Mouse (Mus musculus) G1E-ER4 (cell line): Measurements from ENCODE around the gene Eva1a. TPM values are rescaled to one million over a fixed set of nuclear protein-coding genes. Genes with fewer than 3 reads are reported as not detected.

Experiments
- GATA1 ChIP-seq: IDR thresholded peaks from one replicate; pipeline ENCODE4 v1.8.0; 2012; ENCODE audit warnings: low read length, inconsistent platforms
- polyA plus RNA-seq: library from polyadenylated mRNA; stranded (reverse); fragments of >175 nt; gene quantifications from 2 replicates; pipeline ENCODE4 v1.2.3, GENCODE M21; 2012

Eva1a gene
- polyA plus RNA-seq, 1 experiment = not detected

DNA sequence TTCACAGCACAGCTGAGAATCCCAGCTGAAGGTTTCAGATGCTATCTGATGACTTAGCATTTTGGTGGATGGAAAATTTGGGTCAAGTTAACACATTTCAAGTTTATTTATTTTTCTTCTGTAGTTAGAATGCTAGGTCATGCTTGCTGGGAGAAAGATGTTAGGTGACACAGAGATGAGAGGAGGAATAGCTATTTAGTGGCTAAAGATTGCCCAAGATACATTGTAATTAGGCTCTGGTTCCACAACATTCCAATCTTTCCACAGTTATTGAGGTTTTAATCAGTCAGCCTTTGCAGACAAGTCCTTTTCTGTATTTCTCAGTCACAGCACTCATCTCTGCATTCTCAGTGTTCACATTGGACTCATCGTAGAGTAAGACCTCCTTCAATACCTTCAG, 56.9 kb downstream of the Eva1a start:
- TF ChIP-seq GATA1 = no peak

DNA sequence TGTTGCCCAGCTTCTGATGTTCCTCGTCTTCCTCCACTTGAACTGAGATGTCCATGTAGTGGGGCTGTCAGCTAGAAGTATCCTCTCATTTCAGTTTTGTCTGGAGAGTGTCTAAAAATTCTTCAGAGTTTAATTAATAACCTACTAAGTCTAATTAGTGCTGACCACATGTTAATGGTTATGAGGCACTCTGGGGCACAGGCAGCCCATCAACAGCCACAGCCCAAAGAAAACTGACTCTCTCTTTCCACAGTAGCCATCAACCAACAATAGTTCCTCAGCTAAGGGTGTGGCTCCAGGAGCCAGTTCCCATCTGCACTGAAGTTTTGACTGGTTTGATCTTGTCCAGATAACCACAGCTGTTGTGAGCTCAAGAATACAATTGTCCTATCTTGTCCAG, 57.6 kb downstream of the Eva1a start:
- TF ChIP-seq GATA1 = no peak

DNA sequence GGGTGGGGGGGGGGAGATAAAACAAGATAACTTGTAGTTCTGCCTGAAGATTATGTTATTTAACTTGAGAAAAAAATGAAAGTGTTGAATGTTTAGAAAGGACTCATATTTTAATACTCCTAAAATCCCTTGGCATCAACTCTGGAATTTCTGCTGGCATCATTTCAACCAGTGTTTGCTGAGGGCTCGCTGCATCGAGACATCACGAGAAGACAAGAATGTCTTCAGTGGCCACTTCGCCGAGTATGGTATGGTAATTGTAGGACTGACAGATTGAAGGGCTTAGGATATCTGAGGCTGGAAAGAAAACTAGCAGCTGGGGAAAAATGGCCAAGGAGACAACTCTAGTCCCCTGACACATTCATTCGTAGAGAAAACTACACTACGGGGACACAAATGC, 69.6 kb downstream of the Eva1a start:
- TF ChIP-seq GATA1 = no peak

DNA sequence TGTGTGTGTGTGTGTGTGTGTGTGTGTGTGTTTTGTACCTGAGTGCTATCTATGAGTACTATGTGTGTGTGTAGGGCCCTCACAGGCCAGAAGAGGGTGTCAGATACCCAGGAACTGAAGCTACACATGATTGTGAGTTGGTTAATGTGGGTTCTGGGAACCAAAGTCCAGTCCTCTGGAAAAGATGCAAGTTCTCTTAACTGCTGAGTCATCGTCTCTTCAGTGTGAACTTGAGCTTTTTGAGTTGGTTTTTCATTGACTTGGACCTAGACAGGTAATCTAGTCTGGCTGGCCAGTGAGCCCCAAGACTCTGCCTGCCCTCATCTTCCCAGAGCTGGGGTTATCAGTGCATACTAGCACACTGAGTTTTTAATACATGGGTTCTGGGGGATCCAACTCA, 70.3 kb downstream of the Eva1a start:
- no peak for TF ChIP-seq GATA1

DNA sequence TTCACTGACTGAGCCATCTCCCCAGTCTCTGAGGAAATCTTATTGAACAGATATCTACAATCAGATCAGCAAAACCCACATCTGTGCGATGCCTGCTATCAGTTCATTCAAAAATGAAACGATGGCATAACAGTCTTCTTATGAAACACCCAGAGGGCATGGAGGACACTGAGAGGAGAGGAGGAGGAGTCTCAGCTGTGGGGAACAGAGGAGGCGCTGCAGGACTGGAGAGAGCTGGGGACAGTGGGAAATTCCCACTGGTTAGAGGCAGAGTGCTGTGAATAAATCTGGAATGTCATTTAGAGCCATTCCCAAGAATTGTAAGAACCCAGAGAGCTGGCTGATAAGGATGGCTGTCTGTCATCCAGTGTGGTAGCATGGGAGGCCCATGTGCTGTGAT, 70.7 kb downstream of the Eva1a start:
- TF ChIP-seq GATA1 = no peak

DNA sequence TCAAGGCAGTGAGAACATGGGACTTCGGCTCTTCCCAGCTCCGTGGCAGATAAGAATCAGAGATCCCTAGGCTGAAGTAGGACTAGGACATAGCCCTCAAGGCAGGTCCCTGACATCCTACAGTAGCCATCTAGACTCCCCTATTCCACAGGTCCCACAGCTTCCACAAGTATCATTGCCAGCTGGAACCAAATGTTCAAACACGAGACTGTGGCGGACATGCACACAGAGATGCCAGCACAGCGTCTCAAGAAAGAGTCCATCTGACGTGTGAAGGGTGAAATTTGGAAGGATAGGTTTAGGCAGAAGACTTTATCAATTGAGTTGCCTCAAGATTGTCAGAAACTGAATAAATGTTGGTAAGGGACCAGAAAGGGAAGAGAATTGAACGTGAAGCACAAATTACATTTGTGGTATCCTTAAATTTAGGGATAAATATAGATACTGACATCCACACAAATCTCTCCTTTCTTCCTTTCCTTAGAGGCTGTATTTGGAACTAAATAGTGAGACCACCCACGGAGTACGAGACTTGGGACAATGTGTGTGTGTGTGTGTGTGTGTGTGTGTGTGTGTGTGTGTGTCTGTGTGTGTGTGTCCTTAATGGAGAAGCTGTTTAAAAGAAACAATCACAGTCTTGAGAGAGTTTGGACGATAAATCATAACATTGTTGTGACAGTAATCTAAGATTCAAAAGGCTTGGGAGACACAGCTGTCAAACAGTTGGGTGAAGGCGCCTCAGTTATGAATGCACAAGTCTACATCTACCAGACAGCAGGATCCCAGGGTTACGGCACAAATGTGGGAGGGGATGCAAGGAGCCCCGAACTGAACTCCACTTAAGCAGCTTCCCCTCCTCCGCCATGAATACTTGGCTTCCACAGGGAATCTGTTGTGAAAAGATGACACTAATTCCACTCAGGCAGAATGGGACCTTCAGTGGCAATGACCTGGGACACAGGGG, 71.6 kb downstream of the Eva1a start:
- no peak for TF ChIP-seq GATA1

DNA sequence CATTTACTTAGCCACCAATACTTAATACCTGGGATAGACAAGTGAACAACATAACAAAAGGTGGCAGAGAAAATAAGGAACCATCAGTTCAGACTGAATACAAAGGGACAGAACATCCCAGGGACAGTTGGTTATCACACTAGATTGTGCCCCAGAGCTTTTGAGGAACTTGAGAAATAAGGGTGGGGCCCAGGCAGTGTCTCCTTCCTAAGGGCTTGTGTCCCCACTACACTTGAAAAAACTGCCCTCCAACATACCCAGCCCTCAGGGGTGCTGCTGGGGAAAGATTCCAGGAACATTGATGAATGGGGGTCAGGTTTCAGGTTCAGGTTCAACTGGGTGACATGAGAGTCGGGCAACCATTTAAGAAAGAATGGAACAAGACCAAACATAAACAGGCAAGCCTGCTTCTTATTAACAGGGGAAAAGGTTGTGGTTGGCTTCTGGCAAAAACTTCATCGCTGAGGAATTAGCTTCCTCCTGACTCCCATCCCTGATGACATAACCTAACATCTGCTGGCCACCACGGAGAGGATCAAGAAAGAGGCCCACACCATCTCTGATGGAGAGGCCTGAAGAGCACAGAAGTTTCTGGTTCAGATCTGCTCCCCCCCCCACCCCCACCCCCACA, 74.6 kb downstream of the Eva1a start:
- no peak for TF ChIP-seq GATA1

DNA sequence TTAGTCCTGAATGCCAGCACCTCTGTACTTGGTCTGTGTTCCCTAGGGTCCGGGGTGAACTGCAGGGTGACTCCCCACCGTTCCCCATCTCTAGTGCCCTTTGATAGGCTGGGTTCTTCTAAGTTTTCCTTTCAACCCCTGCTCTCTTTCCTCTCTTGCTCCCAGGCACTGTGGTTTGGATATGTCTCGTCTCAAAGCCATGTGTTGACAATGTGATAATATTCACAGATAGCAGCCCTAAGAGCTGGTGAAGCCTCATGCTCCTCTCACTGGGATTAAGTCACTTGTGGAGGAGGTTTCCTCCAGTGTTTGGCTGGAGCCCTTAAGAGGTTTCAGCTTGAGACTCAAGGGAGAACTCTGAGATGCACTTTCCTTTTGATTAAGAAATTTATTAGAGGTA, 75.3 kb downstream of the Eva1a start:
- no peak for TF ChIP-seq GATA1

DNA sequence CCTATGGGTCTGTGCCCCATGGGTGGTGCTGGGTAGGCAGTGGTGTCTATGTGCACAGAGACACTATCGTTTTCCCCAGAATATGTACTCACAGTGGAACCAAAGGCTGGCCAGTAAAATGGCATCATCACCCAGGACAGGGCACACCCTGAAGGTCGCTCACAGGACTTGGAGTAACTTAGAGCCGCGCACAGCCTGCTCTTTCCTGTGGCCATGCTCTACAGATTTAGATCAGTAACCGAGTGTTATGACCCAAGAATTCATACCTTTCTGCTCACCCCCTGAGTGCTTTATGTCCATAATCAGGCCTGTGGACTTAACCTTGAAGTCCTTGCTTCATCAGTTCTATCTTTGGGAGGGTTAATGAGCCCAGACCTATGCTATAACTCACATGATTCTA, 77.0 kb downstream of the Eva1a start:
- TF ChIP-seq GATA1 = no peak

DNA sequence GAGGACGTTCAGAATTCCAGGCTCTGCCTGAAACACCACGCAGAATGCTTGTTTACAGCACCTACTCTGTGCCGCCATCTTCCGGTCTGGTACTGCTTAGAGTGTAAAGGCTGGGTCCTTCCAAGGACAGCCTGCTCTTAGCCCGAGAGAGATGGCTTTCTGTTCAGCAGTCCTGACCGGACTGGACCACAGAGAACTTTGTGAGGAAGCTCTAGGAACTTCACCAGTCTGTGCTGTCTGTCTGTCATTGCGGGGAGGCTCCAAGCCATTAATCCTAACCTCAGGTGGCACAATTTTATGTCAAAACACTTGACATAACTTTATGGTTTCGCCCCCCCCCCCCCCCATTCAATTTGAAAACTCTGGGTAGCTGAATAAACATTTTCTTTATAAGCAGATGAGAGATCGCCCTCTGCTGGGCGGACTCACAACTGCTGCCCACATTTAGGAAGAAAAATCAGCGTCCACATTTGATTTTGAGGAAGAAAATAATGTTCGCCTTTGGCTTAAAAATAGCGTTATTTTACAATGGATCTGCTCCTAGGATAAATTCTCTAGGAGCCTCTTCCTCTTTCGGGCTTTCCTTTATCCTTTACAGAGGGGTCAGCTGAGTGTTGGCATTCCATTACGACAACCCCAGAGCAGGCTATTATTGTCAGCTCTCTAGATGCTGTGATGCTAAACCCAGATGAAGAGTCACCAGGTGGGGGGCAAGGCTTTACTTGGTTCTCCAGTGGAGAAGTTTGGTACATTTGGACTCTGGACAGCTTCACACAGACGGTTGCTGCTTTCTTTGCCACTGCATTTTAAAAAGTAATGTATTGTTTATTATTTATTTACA, 78.7 kb downstream of the Eva1a start:
- no peak for TF ChIP-seq GATA1

DNA sequence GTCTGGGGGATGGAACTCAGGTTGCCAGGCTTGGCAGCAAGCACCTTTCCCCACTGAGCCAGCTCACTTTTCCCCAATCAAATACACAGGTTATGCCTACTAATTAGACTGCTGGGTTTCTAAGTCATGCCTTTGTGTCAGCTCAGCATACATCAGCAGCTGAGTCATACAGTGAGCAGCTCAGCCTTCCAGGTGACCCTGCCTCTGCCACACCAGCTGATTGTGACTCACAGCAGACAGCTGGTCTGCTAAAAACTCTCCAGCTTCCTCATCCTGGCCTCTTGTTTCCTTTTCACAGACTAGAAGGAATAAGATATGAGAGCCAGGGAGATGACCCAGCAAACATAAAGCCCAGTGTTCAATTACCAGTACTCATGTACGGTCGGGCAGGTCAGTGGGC, 84.3 kb downstream of the Eva1a start:
- no peak for TF ChIP-seq GATA1

DNA sequence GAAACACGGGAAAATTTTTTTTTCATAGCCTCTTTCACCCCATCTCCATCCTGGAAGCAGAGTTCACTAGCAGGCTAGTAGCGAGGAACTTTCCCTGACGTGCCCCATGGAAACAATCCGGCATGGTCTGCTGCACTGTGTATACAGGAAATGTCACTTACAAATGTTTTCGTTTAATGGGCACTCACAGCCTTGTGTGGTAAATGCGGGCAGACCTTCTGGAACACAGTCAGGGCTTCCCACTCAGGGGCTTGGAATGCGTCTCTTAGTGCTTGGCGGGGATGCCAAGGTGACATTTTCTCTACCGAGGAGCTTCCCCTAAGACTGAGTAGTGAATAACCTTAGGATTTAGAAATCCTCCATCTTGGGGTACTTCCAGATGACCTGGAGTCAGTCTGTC, 87.0 kb downstream of the Eva1a start:
- TF ChIP-seq GATA1 = no peak

DNA sequence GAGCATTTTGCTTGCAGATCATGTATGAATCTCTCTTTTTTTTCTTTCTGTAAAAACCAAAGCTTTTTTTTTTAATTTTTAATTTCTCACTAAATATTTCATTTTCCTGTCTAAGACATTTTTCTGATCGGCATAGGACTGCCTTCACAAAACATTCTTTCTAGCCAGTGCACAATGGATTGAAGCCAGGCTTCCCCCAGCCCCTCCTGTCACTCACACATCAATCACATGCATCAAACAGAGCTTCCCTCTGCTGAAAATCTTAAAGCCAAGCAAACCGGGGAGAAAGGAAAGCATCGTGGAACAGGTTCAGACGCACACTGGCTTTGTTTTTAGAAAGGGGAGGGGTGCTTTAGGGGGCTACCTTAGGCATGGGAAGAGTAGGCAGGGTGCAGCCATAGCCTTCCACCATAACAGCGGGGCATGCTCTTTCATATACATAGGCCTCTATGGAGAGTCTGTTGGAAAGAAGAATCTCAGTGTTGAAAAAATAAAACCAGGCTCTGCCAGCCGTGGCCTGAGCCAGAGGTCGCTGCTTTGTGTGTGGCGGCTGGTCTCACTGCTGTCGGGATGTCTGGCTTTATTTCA, 88.9 kb downstream of the Eva1a start:
- no peak for TF ChIP-seq GATA1

DNA sequence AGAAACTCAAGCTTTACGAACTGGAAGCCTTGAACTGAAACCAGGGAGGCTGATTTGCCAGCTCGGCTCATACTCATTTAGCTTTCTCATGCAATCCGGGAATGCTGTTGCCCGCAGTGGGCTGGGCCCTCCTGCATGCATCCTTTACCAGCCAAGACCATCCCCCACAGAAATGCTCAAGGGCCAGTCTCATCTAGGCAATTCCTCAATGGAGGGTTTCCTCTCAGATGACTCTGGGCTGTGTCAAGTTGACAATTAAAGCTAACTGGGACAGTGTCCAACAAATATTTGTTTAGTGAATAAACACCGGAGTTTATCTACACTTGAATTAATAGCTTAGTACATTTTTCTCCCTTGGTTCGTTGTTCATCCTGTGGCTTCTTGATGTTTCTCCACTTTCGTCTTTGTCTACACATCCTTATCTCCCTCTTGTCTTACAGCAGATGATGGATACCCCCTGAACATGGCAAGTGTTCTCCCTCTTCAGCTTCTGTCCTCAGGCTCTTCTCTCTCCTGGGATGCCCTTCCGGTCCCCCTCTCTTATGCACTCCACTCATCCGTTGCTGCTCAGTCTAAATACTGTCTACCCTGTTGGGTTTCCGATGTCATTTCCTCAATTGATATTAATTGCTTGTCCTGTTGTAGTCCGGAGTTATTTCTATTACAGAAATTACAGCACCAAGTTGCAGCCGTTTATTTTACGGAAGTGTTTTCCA, 92.2 kb downstream of the Eva1a start:
- TF ChIP-seq GATA1 = no peak

DNA sequence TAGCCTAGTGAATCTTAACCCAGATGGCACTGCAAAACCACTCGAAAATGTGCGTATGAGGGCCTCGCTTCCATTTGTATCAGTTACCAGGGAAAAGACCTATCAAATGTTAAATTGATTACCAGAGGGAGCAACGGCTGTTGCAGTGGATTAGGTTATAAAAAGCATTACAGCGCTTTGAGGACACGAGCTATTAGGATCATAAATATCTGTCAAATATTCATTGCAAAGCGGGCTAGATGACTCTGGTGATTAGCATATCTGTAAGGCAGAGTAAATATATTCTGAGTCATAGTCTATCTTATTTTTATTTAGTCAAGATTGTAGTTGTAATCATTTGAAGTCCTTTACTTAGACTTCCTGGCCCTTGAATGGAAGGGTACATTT, 92.7 kb downstream of the Eva1a start:
- TF ChIP-seq GATA1 = no peak
